Mouse (Mus musculus) liver, embryonic 12.5 days (tissue): ENCODE measurements at regions not wholly inside any gene's neighbourhood (a gene's known extent, or its start where the extent isn't known, plus 50 kb on each side); places are given as distances from the start of the nearest gene placed in this dataset.

Experiments
- ATAC-seq: fragments of 200-750 bp; cut with Nextera tagmentation; 2 replicates; pipeline ENCODE4 v1.8.0; 2017; ENCODE audit warnings: moderate number of reproducible peaks, mild to moderate bottlenecking, moderate library complexity
- H3K27ac ChIP-seq: fragments of 300-500 bp; sonication (generic); 2 replicates; pipeline ENCODE4 v1.5.1; 2016; ENCODE audit warnings: mild to moderate bottlenecking
- H3K27me3 ChIP-seq: fragments of 300-500 bp; sonication (generic); replicated peaks from 2 replicates; pipeline ENCODE4 v1.6.1; 2016; ENCODE audit warnings: mild to moderate bottlenecking, moderate library complexity
- H3K36me3 ChIP-seq: fragments of 300-500 bp; sonication (generic); 2 replicates; pipeline ENCODE4 v1.6.1; 2016; ENCODE audit warnings: mild to moderate bottlenecking, moderate library complexity
- H3K4me1 ChIP-seq: fragments of 300-500 bp; sonication (generic); 2 replicates; pipeline ENCODE4 v1.6.1; 2016
- H3K4me2 ChIP-seq: fragments of 300-500 bp; sonication (generic); 2 replicates; pipeline ENCODE4 v1.6.1; 2016; ENCODE audit warnings: mild to moderate bottlenecking, moderate library complexity
- H3K4me3 ChIP-seq: fragments of 300-500 bp; sonication (generic); 2 replicates; pipeline ENCODE4 v1.5.1; 2016; ENCODE audit warnings: mild to moderate bottlenecking, moderate library complexity
- H3K9ac ChIP-seq: fragments of 300-500 bp; sonication (generic); 2 replicates; pipeline ENCODE4 v1.6.1; 2016; ENCODE audit warnings: mild to moderate bottlenecking, moderate library complexity
- H3K9me3 ChIP-seq: fragments of 300-500 bp; sonication (generic); replicated peaks from 2 replicates; pipeline ENCODE4 v1.6.1; 2016; ENCODE audit warnings: mild to moderate bottlenecking, moderate library complexity
- WGBS: fragments of 180-500 bp; shearing (Covaris S2); methylation state at CpG from one replicate; pipeline ENCODE4 v1.1.7; 2016; ENCODE audit not compliant: insufficient replicate concordance; 5-methylcytosine and 5-hydroxymethylcytosine counted together

DNA sequence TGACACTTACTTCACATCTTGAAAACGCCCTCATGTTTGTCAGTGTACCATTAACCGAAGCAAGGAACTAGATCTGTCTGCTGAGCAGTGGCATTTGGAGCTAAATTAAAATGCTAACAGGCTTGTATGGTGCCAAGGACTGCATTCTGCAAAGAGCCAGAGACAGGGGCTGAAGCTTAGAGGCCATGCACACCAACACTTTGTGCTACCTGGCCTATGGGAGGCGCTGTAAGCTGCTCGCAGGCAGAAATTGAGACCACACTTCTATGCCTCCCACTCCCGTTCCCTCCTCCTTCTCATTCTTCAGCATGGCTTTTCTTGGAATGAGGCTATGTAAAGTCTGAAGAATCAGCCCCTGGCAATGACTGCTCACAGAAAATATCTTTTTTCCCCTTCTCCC, 476.2 kb downstream of the Tox3 start:
- ATAC-seq, result no peak
- Histone ChIP-seq H3K9ac (no peak overlapping the region), H3K4me1 (no peaks in the 10 kb centered on the region), H3K4me2 (no peak overlapping the region), H3K9me3 (no peaks in the 10 kb centered on the region), H3K4me3 (no peak overlapping the region), H3K27me3 (no peaks in the 10 kb centered on the region), H3K27ac (no peak overlapping the region), H3K36me3 (no peaks in the 10 kb centered on the region)
- 65% methylated on average over 5 of the region's 5 CpGs for WGBS

DNA sequence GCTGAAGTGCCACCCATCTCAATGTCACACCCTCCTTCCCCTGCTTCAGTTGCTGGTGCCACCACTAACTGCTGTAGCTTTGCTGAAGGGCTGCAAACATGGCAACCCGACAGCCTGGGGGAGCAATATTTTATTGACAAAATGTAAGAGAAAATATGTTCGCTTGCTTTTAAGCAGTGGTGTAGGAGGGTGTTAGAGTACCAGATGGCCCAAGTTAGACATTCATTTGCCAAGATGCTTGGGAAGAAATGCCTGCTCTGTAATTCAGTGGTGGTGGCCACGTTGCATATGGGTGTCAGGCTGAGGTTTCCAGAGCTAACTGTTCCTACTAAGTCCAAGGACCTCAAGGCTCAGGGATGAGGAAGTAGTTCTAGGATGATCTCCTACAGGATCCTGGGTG, 488.3 kb downstream of the Tox3 start:
- ATAC-seq, result no peak
- Histone ChIP-seq H3K4me3 (no peak overlapping the region), H3K27ac (no peak overlapping the region), H3K9ac (no peak overlapping the region), H3K9me3 (no peaks in the 10 kb centered on the region), H3K4me2 (no peak overlapping the region), H3K27me3 (no peaks in the 10 kb centered on the region), H3K4me1 (no peaks in the 10 kb centered on the region), H3K36me3 (no peaks in the 10 kb centered on the region)
- WGBS, result 87% methylated on average over 3 of the region's 3 CpGs

- Histone ChIP-seq H3K9me3 (no peaks in the 10 kb centered on the region), H3K4me2 (no peak overlapping the region), H3K36me3 (no peaks in the 10 kb centered on the region), H3K27ac (no peak overlapping the region), H3K4me3 (no peak overlapping the region), H3K9ac (no peak overlapping the region), H3K4me1 (no peaks in the 10 kb centered on the region), H3K27me3 (no peaks in the 10 kb centered on the region)
- 62% methylated on average over 7 of the region's 7 CpGs for WGBS
- no peak for ATAC-seq
These were observed 489.3 kb downstream of the Tox3 start for GRCm38 (mm10) chr8:89858706-89859385.

DNA sequence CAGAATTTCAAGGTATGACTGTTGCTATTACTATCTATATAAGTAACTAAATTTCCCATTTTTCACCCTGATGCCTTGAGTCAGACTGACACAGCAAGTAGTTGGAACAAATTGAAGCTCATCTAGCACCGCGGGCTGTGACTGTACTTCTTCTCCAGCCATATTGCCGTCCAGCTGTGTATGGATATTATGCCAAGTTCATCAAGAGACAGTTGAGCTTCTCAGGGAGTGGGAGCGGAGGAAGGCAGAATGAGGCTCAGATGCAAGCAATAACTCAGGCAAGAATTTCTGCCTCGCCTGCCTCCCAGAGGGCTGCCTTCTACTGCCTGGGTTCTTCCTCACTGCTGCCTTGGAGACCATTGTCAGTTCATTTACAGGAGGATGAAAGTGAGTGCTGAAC, 492.6 kb downstream of the Tox3 start:
- no peak overlapping the region for H3K4me2 ChIP-seq
- no peaks in the 10 kb centered on the region for H3K4me1 ChIP-seq
- H3K36me3 ChIP-seq, result no peaks in the 10 kb centered on the region
- H3K4me3 ChIP-seq, result no peak overlapping the region
- no peaks in the 10 kb centered on the region for H3K9me3 ChIP-seq
- H3K27me3 ChIP-seq, result no peaks in the 10 kb centered on the region
- H3K9ac ChIP-seq, result no peak overlapping the region
- no peak for ATAC-seq
- WGBS, result 70% methylated on average over 5 of the region's 5 CpGs
- H3K27ac ChIP-seq, result no peak overlapping the region

DNA sequence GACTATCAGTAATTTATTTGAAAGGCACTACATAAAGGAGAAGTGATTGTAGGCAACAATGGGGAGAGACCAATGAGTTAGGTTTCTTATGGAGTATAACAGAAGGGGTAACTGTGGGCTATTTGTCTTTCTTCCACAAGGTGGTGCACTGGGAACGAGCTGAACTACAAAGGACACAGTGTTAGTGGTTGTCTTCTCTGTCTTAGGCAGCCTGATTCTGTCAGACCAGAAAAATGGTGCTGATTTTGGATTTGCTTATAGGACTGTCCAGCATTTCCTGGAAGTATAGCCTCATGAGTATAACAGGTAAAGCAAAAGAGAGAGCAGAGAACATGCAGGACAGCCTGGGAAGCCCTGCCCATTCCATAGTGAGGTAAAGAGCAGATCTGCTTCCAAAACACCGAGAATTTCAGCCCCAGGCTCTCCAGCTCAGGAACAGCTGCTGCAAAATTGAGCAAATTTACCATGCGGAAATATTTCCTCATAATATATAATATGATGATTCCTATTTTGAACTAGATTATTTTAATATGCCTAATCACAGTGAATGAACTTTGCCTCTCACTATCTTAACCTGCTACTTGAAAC, 497.8 kb downstream of the Tox3 start:
- Histone ChIP-seq H3K4me2 (no peak overlapping the region), H3K4me1 (no peaks in the 10 kb centered on the region), H3K27ac (no peak overlapping the region), H3K4me3 (no peak overlapping the region), H3K9ac (no peak overlapping the region), H3K9me3 (no peaks in the 10 kb centered on the region), H3K27me3 (no peaks in the 10 kb centered on the region), H3K36me3 (no peaks in the 10 kb centered on the region)
- no peak for ATAC-seq
- WGBS, result 31% methylated on average over 3 of the region's 3 CpGs

DNA sequence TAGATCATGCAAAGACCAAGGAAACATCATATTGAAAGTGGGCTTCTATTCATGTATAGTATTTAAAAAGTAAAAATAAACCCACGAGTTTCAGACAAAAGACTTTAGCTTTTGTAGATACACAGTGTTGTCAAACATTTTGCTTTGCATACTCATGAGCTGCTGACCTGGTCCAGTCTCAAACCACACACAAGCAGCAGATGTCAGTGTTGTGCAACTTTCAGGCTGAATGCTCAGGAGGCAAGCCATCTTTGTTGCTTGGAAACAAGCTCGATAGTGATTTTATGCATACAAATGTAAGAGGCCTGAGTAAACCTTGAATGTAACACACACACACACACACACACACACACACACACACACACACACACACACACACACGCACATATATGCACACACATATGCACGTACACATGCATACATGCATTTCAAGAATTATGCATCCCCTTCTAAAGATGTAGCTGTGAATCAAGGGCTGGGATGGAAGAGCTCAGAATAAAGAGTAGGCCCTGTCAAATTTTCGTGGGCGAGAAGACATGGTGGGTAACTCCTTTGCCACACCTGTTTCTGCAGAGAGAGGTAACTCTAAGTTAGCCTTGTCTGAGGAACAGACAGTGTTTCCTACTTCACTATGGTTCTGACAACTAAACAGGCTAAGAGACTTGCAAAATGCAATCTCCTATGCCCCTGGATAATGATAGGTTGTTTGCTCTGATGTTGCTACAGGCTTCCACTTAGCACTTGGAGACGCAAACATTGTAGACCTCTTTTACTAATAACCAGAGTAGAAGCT, 498.5 kb downstream of the Tox3 start:
- no peak overlapping the region for H3K9ac ChIP-seq
- H3K27me3 ChIP-seq, result no peaks in the 10 kb centered on the region
- WGBS, result 50% methylated on average over 7 of the region's 7 CpGs

GRCm38 (mm10) chr8:89838494-89838893, 509.6 kb downstream of the Tox3 start:
- H3K9ac ChIP-seq, result no peak overlapping the region
- 56% methylated on average over 5 of the region's 5 CpGs for WGBS
- no peaks in the 10 kb centered on the region for H3K4me1 ChIP-seq
- no peak overlapping the region for H3K4me3 ChIP-seq
- no peaks in the 10 kb centered on the region for H3K9me3 ChIP-seq
- ATAC-seq, result no peak
- no peak overlapping the region for H3K27ac ChIP-seq
- no peaks in the 10 kb centered on the region for H3K27me3 ChIP-seq
- H3K36me3 ChIP-seq, result no peaks in the 10 kb centered on the region
- H3K4me2 ChIP-seq, result no peak overlapping the region

More for the DNA sequence above, 498.5 kb downstream of the Tox3 start:
- no peak overlapping the region for H3K27ac ChIP-seq
- H3K4me2 ChIP-seq, result no peak overlapping the region
- H3K36me3 ChIP-seq, result no peaks in the 10 kb centered on the region
- no peaks in the 10 kb centered on the region for H3K4me1 ChIP-seq
- ATAC-seq, result no peak
- no peaks in the 10 kb centered on the region for H3K9me3 ChIP-seq
- H3K4me3 ChIP-seq, result no peak overlapping the region

DNA sequence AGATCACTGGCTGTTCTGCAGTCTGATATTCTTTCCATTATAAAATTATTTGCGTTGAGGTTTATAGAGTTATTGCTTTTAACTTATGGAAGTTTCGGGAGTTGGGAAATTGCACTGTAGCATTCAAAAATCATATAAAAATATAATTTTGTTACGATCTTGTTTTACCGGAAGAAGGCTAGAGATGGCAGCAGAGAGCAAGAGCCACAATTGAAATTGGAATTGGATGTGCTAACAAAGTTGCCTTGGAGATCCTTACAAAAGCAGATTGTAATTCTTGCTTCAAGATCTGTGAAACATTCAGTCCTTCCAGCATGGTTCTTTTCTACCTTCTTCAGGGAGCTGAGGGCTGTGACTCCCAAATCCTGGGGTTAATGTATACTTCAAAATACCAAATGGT, 514.4 kb downstream of the Tox3 start:
- no peaks in the 10 kb centered on the region for H3K4me1 ChIP-seq
- H3K4me2 ChIP-seq, result no peak overlapping the region
- no peak overlapping the region for H3K4me3 ChIP-seq
- no peak overlapping the region for H3K9ac ChIP-seq
- no peaks in the 10 kb centered on the region for H3K9me3 ChIP-seq
- H3K36me3 ChIP-seq, result no peaks in the 10 kb centered on the region
- ATAC-seq, result no peak
- H3K27me3 ChIP-seq, result no peaks in the 10 kb centered on the region
- 63% methylated on average over 4 of the region's 4 CpGs for WGBS
- no peak overlapping the region for H3K27ac ChIP-seq

- no peak overlapping the region for H3K9ac ChIP-seq
- no peak for ATAC-seq
These were observed 523.6 kb downstream of the Tox3 start for GRCm38 (mm10) chr8:89824586-89824985.

DNA sequence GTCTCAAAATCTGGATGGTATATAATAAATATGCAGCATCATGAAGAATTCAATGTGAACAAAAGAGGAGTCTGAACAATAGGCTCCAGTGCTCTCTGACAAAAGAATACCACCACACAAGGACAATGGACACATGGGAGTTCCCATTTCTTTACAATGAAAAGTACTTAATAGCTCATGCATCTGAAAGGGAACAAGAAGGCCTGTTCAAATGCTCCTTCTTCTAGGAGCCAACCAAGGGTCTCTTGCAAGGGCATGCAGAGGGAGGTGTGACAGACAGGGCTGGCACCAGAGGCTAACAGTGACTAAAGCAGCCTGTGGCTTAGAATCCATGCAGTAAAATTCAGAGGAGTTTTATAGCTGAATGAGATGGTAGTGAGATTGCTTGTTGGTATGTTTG, 524.5 kb downstream of the Tox3 start:
- Histone ChIP-seq H3K9ac (no peak overlapping the region), H3K36me3 (no peaks in the 10 kb centered on the region), H3K4me1 (no peaks in the 10 kb centered on the region), H3K9me3 (no peaks in the 10 kb centered on the region), H3K4me3 (no peak overlapping the region), H3K27me3 (no peaks in the 10 kb centered on the region), H3K27ac (no peak overlapping the region), H3K4me2 (no peak overlapping the region)
- ATAC-seq, result no peak

More at GRCm38 (mm10) chr8:89824586-89824985, 523.6 kb downstream of the Tox3 start:
- Histone ChIP-seq H3K4me1 (no peaks in the 10 kb centered on the region), H3K9me3 (no peaks in the 10 kb centered on the region), H3K27me3 (no peaks in the 10 kb centered on the region), H3K36me3 (no peaks in the 10 kb centered on the region), H3K4me2 (no peak overlapping the region), H3K4me3 (no peak overlapping the region), H3K27ac (no peak overlapping the region)
- 25% methylated on average over 3 of the region's 3 CpGs for WGBS

DNA sequence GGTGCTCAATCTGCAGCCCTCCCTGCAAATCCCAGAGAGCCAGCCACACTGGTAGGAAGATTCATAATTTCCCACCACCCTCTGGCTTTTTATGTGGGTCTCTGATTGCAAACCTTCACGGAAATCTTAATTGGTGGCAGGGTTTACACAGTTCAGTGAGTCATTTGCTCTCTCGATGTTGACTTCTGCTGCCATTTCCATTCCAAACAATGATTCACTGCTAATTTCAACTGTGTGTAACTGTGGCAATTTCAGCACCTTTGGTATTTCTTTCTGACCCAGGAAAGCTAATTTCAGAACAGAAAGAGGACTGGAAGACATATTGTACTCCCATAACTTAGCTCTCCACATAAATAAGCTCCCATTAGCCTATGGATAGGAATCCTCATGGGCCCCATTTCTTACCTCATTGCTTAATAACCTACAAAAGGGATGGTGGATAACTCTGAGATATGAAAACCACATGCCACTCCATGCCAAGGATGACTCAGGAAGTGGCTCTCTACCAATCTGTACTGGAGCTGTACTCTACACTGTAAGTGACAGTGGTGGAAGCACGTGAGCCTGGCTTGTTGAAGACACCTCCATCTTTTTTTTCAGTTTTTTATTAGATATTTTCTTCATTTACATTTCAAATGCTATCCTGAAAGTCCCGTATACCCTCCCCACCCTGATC, 536.0 kb downstream of the Tox3 start:
- no peak for ATAC-seq
- Histone ChIP-seq H3K9ac (no peak overlapping the region), H3K27me3 (no peaks in the 10 kb centered on the region), H3K4me3 (no peak overlapping the region), H3K27ac (no peak overlapping the region), H3K9me3 (no peaks in the 10 kb centered on the region; the same call in 1 of the 2 replicates), H3K4me1 (no peaks in the 10 kb centered on the region), H3K4me2 (no peak overlapping the region), H3K36me3 (no peaks in the 10 kb centered on the region)
- WGBS, result 60% methylated on average over 4 of the region's 4 CpGs

GRCm38 (mm10) chr8:89788296-89788695, 559.8 kb downstream of the Tox3 start:
- Histone ChIP-seq H3K9me3 (no peaks in the 10 kb centered on the region), H3K27ac (no peak overlapping the region), H3K9ac (no peak overlapping the region), H3K4me1 (no peaks in the 10 kb centered on the region), H3K4me2 (no peak overlapping the region), H3K27me3 (peaks cover 3% of the 10 kb centered on the region), H3K36me3 (no peaks in the 10 kb centered on the region), H3K4me3 (no peak overlapping the region)
- WGBS, result 59% methylated on average over 10 of the region's 10 CpGs
- ATAC-seq, result no peak
